Mouse (Mus musculus) left cerebral cortex, adult 18-20 months (tissue): ENCODE results near the gene Hspa2. TPM values are rescaled to one million over a fixed set of nuclear protein-coding genes. Genes with fewer than 3 reads are reported as not detected.
"Not testable (repeated sequence)": the region's sequence is repeated elsewhere in the genome, so short reads cannot be mapped to it uniquely, and the experiment has no call there.

ENCODE experiments used
- DNase-seq, 2 experiments: peaks; one replicate each; pipeline ENCODE4 v3.0.0; 2021 to 2022; ENCODE audit warnings: low spot score in 2 of 2, mixed read lengths in 1 of 2
- total RNA-seq, 2 experiments: library from RNA; stranded (reverse); gene quantifications; 2 replicates each; pipeline ENCODE4 v1.2.3; 2021

Gene Hspa2
- total RNA-seq, 2 experiments from 2014 or later, result 63.8 to 79.8 TPM

GRCm38 (mm10) chr12:76430879-76431406 lies 27.0 kb downstream of the Hspa2 start:
- peak in 1 of 2 experiments; percentile 6 for DNase-seq

- DNase-seq, result no peak
Observed at GRCm38 (mm10) chr12:76431431-76431830, 27.5 kb downstream of the Hspa2 start.

GRCm38 (mm10) chr12:76434111-76434510 lies 30.1 kb downstream of the Hspa2 start:
- DNase-seq, result no peak

GRCm38 (mm10) chr12:76435084-76435483 lies 31.1 kb downstream of the Hspa2 start:
- no peak for DNase-seq

GRCm38 (mm10) chr12:76435549-76435948 lies 31.6 kb downstream of the Hspa2 start:
- DNase-seq, result no peak

GRCm38 (mm10) chr12:76443488-76443887 lies 39.5 kb downstream of the Hspa2 start:
- not testable (repeated sequence) for DNase-seq

- DNase-seq, result no peak
Observed at GRCm38 (mm10) chr12:76444359-76444772, 40.4 kb downstream of the Hspa2 start.

- DNase-seq, result no peak
Observed at GRCm38 (mm10) chr12:76444862-76445261, 40.9 kb downstream of the Hspa2 start.

GRCm38 (mm10) chr12:76446201-76446600 lies 42.2 kb downstream of the Hspa2 start:
- DNase-seq, result no peak

- no peak for DNase-seq
Observed at GRCm38 (mm10) chr12:76448127-76448526, 44.2 kb downstream of the Hspa2 start.

- DNase-seq, result no peak
Observed at GRCm38 (mm10) chr12:76452203-76452602, 48.2 kb downstream of the Hspa2 start.

Other genes starting within 250 kb of the Hspa2 start
- gene Esr2, start 226.9 kb upstream of the Hspa2 start, total RNA-seq, result under 1 TPM; 0.44 to 0.45 TPM
- not detected for gene Tex21, start 157.4 kb upstream of the Hspa2 start, total RNA-seq
- 10 to 100 TPM; 36.6 to 38.1 TPM for gene Mthfd1, start 148.9 kb upstream of the Hspa2 start, total RNA-seq
- 10 to 100 TPM; 81.5 to 81.9 TPM for gene Akap5, start 79.3 kb upstream of the Hspa2 start, total RNA-seq
- gene Zbtb25, start 34.6 kb upstream of the Hspa2 start, total RNA-seq, result 10 to 100 TPM; 15.9 to 16.6 TPM
- gene Zbtb1, start 33.9 kb upstream of the Hspa2 start, total RNA-seq, result 1 to 10 TPM; 5.6 to 6.1 TPM
- gene Ppp1r36, start 13.4 kb downstream of the Hspa2 start, total RNA-seq, result 1 to 10 TPM; 1.6 to 1.8 TPM
- gene Plekhg3, start 126.7 kb downstream of the Hspa2 start, total RNA-seq, result 10 to 100 TPM; 12.6 to 14.5 TPM